Mouse (Mus musculus): ENCODE data around the gene Jtb. TPM values are rescaled to one million over a fixed set of nuclear protein-coding genes. Genes with fewer than 3 reads are reported as not detected.

Gene Jtb
- polyA plus RNA-seq (2012; rRNA removed), result 64.2 and 81.2 TPM in 2 replicates

GRCm38 (mm10) chr3:90231507-90232333 lies at the start of gene Jtb:
Gene Jtb, plus strand, starts transcription at chr3:90231597.
- peak; percentile 83 for DNase-seq (ENCODE audit: low spot score)

DNA sequence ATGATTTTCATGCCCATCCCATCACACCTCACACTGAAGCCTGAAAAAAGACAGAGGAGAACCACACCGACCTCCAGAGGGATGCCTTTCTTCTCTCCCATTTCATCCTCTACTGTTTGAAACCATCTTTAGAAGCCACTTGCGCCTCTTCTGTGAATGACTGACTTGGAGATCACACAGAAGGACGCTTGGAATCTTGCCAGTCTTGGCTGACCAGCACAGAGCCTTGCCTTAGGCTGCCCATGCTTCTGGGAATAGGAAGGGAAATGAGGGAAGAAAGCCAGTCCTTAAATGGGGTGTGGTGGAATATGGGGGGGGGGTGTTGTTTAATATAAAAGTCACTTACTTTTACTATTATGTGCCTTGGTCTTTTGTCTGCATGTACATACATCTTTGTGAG lies 47.8 kb upstream of the Jtb start:
- no peak for DNase-seq (ENCODE audit: low spot score)

GRCm38 (mm10) chr3:90190859-90191510 lies 40.4 kb upstream of the Jtb start:
- DNase-seq (ENCODE audit: low spot score), result no peak

DNA sequence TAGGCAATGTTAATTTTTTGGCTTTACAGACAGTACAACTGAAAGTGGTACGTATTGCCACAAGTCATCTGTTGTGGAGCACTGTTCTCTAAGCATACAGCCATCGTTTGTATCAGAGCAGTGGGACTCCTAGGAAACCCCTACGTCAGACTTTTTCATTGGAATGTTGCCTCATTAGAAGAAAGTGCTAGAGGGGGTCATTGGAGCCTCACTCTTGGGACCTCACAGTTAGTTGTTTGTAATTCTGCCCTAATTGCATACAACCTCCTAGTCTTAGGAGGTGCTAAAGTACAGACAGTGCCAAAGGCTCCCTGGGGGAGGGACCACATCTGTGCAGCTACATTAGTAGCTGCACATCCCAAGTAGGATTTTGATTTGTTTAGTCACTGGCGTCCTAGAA lies 36.6 kb upstream of the Jtb start:
- no peak for DNase-seq (ENCODE audit: low spot score)

GRCm38 (mm10) chr3:90195644-90196043 lies 35.8 kb upstream of the Jtb start:
- no peak for DNase-seq (ENCODE audit: low spot score)

- no peak for DNase-seq (ENCODE audit: low spot score)
Observed at GRCm38 (mm10) chr3:90197548-90197947, 33.8 kb upstream of the Jtb start.

- no peak for DNase-seq (ENCODE audit: low spot score)
Observed at GRCm38 (mm10) chr3:90202884-90203283, 28.5 kb upstream of the Jtb start.

GRCm38 (mm10) chr3:90203619-90204018 lies 27.8 kb upstream of the Jtb start:
- DNase-seq (ENCODE audit: low spot score), result no peak

DNA sequence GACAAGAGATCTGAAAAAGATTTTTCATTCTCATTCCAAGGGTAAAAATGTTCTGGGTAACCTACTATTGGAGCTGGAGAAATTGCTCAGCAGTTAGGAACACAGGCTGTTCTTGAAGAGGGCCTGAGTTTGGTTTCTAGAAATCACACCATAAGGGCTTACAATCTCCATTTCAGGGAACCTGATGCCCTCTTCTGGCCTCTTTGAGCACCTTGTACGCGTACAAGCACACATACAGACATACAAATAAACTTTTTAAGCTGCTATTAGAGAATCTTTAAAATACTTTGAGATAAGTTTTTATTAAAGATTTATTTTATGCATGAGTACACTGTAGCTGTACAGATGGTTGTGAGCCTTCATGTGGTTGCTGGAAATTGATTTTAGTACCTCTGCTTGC lies 26.8 kb upstream of the Jtb start:
- no peak for DNase-seq (ENCODE audit: low spot score)

- DNase-seq (ENCODE audit: low spot score), result no peak
Observed at GRCm38 (mm10) chr3:90208662-90209061, 22.7 kb upstream of the Jtb start.

DNA sequence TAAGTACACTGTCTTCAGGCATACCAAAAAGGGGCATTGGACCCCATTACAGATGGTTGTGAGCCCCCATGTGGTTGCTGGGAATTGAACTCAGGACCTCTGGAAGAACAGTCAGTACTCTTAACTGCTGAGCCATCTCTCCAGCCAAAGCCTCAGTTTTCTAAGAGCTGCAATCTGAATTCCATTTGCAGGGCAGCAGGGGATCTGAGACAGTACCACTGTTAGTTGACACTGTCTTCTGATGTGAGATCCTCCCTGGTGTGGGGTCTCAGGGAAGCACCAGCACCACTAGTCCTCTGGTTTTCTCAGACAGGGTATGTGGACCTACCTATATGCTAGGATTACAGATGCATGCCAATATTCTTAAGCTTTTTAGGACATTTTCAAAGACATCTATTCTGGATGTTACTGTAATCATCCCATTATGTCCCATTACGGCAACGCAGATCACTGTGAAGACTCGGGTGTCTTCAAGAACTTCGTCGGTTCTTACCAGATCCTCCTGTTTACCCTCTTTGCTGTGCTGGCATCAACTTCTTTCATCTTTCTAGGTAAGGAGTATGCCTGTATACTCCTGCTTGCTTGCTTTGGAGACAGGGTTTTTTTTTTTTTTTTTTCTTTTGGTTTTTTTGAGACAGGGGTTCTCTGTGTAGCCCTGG lies 21.4 kb upstream of the Jtb start:
- DNase-seq (ENCODE audit: low spot score), result no peak

GRCm38 (mm10) chr3:90211475-90212398 lies 19.7 kb upstream of the Jtb start:
- DNase-seq (ENCODE audit: low spot score), result no peak

DNA sequence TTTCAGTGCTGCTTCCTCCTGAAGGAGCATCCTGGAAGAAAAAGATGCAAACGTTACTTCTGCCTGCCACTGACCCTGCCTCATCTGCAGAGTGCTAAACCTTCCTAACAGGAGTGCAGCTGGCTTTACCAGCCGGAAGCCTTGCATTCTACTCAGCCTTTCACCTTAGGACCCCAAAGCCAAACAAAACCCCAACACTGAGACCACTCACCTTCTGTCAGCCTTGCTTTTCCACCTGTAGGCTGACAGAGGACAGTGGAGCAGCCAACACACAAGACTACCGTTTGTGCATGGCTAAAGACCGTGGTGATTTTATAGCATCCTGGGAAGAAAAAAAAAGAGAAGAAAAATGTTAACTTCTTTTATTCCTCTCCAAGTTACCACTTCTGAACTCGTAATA lies 18.7 kb upstream of the Jtb start:
- DNase-seq (ENCODE audit: low spot score), result no peak

DNA sequence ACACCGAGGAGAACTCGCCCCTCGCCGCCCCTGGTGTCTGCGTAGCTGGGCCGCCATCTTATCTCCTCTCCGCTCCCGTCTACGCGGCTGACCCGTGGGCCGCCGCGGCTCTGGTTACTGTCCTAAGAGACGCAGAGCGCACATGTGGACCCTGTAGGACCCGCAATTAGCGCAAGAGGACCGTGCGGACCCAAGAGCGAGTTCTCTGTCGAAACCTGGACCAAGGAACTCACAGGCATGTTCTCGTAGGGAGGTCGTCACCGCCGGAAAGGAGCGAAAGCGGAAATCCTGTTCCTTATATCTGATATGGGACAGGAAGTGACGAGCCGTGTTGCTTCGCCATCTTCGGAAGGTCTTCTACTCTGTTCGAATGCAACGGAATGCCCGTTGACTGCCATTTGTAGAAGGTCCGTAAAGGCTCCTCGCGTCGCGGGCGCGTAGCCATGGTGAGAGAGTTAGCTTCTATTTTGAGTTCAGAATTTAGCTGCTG lies 18.0 kb upstream of the Jtb start, which contains the start of the genes Rps27 and Rab13:
Rps27 (minus strand) TSS at position 275 of the 490 bp plus-strand sequence.
Rab13 (plus strand) TSS at position 319 of the 490 bp plus-strand sequence.
- DNase-seq (ENCODE audit: low spot score), result peak; percentile 89

- DNase-seq (ENCODE audit: low spot score), result no peak
Observed at GRCm38 (mm10) chr3:90213956-90214684, 17.3 kb upstream of the Jtb start.

- DNase-seq (ENCODE audit: low spot score), result no peak
Observed at GRCm38 (mm10) chr3:90215825-90216380, 15.5 kb upstream of the Jtb start.

DNA sequence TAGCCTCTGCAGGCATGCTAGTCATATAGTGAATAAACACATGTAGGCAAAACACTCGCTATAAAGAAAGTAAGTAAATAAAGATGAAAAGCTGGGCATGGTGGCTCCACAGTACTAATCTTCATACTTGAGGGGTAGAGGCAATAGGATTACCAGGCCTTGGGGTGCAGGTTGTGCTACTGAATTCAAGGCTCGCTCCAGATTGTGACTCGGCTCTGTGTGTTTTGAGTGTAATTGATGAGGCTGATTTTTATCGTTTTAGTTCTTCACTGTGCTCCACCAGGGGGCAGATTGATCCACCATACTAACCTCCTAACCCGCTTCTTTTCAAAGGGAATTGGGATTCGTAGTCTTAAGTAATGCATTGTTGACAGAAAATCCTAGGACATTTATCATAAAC lies 11.3 kb upstream of the Jtb start:
- no peak for DNase-seq (ENCODE audit: low spot score)

- peak; percentile 65 for DNase-seq (ENCODE audit: low spot score)
Observed at GRCm38 (mm10) chr3:90220531-90220951, 10.9 kb upstream of the Jtb start.

DNA sequence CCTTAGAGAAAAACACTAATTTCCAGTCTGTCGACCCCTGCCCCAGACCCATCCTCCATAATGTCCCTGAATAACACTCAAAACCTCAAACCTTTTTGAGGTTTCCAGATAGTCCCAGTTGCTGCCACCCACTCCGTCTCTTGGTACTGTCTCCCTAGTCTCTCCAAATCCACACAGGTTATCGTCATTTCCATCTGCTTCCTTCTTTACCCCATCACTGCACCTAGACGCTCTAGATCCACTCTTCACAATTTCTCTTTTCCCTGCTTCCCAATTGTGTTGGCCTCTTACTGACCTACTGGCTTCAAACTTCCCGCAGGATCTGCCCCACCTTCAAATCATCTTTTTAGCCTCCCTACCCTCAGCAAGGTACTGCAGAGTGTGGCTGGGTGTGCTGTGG lies 10.3 kb upstream of the Jtb start:
- no peak for DNase-seq (ENCODE audit: low spot score)

DNA sequence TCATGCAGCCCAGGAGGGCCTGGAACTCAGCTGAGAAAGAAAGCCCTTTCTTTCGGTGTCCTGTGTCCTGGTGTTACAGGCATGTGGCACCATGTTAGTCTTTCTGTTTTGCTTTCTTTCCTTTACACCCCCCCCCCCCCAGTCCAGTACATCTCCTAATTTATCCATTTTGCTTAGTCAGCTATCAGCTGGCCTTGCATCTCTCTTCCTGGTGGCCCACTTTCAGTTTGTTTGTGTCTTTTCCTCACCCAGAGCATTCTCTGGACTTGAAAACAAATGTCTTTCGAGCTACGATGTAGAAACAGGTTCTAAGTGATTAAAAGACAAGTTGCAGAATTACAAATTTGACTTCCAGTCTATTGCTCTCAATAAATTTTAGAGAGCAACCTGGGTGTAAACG lies 8.9 kb upstream of the Jtb start:
- no peak for DNase-seq (ENCODE audit: low spot score)
